Mouse (Mus musculus): ENCODE results near the gene Csmd2.

The Csmd2 gene

DNA sequence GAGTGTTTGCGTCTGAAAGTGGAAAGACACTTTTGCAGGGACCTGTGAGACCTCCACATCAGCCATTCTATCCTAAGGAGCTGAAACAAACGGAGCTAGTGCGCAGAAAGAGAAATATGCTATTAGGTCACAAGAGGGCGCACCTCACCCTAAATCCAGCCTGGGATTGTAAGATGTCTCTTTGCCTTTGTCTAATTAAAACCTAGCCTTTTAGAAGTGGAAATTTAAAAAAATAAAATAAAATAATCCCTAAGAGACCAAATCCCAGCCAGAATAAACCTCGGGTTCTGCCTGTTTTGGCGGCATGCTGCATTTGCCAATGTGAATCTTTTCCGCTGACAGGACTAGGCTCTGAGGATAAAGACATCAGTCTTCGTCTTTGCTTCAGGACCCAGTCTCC is 625.7 kb downstream of the Csmd2 start:
- no peak for DNase-seq (ENCODE audit: low spot score)

DNA sequence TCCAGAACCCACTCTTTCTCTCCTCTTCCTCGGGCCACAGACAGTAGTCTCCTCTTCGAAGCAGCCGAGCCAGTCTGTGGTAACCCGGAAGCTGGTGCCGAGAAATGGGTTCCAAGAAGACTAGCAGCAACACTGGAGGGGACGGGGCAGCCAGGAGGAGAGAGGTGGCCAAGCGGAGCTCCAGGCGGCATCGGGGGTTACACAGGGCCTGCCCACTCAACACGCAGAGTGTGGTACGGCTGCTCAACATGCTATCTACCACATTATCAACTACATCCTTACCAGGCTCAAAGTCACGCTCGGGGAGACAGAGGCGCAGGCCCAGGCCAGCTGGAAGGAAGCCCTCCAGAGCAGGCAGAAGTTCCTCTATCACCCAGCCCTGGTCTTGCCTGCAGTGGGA is 628.1 kb downstream of the Csmd2 start:
- no peak for DNase-seq (ENCODE audit: low spot score)
